Mouse (Mus musculus): ENCODE results near the gene Tbc1d22a.
"Not testable (repeated sequence)": the region's sequence is repeated elsewhere in the genome, so short reads cannot be mapped to it uniquely, and the experiment has no call there.

Gene Tbc1d22a

GRCm38 (mm10) chr15:86213753-86214548, at the start of gene Tbc1d22a:
Gene Tbc1d22a (plus strand): TSS chr15:86214459.
- peak; percentile 90 to 91 for DNase-seq

- no peak for DNase-seq
Measured at GRCm38 (mm10) chr15:86164718-86165345, 49.4 kb upstream of the Tbc1d22a start.

DNA sequence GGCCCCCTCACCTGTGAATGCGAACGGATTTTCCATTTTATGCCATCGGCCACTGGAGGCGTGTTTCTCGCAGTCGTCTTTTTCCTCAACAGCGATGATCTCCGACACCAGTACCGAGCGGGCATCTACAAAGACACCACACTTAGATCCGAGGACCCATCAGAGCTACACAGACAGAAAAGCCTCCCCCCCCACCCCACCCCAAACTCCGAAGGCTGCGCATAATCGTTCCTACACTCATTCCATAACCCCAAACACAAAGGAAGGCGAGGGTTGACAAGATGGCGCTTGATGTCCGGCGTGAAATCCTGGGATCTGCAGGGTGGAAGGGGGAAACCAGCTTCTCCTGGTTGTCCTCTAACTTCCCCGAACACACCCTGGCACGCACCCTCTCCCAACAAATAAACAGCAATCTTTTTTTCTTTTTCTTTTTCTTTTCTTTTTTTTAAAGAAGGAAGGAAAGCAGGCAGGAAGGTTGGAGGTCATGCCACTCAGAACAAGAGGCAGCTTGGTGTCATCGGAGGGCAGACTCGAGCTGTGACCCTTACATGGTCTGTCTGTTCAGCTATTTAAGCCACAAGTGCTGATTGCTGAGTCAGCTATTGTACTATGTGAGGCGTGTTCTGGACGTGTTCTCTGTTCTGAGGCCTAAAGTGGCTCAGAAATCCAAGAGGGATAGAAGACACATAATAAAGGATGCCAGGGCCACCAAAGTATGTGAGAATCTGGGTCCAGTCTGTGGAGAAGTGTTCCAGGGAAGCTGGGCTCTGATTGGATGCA, 48.3 kb upstream of the Tbc1d22a start:
- no peak for DNase-seq

DNA sequence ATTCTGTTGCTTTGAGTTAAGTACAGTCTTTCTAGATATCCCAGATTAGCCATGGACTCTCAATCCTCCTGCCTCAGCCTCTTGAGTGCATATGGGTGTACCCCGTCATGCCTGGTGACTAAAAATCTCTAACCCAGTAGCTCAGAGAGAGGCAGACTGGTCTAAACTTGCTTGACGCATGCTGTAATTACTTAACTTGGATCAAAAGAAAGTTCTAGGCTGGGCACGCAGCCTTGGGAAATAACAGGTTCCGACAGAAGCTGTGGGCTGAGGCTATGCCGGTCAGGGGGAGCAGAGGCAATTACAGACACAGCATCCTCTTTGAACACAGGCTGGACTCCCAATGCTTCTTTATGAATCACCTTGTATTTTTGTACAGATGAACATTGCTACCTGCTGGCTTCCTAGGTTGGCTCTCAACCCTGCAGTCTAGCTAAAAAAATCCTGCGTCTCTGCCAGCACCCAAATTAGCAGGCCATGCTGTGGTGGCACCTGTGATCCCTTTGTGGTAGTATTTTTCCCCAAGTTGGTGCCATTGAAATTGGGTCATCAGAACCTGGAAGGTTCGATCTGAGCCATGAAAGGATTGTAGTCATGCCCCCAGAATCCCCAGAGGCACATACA, 47.1 kb upstream of the Tbc1d22a start:
- no peak for DNase-seq

DNA sequence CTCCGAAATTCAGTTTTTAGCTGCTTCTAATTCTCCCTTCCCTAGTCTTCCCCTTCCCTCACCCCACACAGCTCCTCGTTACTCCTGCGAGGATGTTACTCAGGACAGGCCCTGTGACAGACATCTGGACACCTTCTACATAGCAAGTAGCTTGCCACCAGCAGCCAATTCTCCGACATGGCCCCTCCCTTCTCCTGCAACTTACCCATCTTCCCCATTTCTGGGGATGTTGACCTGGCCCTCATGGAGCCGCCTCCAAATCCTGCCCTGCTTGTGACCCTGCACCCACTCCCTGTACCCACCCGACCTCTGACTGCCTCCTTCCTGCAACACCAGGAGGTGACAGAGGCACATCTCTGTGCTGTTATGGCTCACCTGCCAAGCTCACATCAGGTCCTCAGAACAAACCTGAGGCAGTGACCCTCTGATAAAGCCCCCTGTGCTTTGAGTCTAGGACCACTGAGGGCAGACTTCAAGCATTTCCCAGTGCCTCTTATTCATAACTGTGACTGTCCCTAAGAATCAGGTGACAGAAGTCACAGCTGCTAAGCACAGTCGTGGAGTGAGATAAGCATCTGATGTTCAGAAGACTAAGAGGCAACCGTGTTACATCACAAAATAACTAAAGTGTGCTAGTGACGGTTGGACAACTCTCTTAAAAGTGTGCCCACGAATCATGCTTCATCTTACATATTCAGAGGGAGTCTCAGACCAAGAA, 46.3 kb upstream of the Tbc1d22a start:
- peak; percentile 54 to 66 for DNase-seq

- DNase-seq, result peak; percentile 46 to 55
Measured at GRCm38 (mm10) chr15:86168505-86168867, 45.8 kb upstream of the Tbc1d22a start.

- no peak for DNase-seq
Measured at GRCm38 (mm10) chr15:86168941-86169816, 45.1 kb upstream of the Tbc1d22a start.

GRCm38 (mm10) chr15:86169817-86170110, 44.5 kb upstream of the Tbc1d22a start:
- DNase-seq, result no peak

- peak; percentile 56 to 74 for DNase-seq
Measured at GRCm38 (mm10) chr15:86171316-86171715, 42.9 kb upstream of the Tbc1d22a start.

- DNase-seq, result no peak
Measured at GRCm38 (mm10) chr15:86172124-86172523, 42.1 kb upstream of the Tbc1d22a start.

DNA sequence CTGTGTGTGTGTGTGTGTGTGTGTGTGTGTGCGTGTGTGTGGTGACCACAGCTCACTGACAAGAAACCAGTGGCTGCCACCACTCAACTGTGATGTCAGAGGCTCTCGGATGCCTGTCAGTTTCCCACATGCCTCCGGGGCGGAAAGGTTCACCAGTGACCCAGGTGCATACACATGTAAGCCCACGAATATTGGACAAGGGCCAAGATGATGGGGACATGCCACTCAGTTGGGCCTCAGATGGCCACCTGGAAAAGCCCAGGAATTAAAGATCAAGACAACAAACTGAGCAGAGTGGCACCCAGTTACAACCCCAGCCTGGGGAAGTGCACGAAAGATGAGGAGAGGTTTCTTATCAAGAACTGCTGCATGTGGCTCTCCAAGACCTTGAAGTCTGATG, 41.7 kb upstream of the Tbc1d22a start:
- peak; percentile 42 to 59 for DNase-seq

DNA sequence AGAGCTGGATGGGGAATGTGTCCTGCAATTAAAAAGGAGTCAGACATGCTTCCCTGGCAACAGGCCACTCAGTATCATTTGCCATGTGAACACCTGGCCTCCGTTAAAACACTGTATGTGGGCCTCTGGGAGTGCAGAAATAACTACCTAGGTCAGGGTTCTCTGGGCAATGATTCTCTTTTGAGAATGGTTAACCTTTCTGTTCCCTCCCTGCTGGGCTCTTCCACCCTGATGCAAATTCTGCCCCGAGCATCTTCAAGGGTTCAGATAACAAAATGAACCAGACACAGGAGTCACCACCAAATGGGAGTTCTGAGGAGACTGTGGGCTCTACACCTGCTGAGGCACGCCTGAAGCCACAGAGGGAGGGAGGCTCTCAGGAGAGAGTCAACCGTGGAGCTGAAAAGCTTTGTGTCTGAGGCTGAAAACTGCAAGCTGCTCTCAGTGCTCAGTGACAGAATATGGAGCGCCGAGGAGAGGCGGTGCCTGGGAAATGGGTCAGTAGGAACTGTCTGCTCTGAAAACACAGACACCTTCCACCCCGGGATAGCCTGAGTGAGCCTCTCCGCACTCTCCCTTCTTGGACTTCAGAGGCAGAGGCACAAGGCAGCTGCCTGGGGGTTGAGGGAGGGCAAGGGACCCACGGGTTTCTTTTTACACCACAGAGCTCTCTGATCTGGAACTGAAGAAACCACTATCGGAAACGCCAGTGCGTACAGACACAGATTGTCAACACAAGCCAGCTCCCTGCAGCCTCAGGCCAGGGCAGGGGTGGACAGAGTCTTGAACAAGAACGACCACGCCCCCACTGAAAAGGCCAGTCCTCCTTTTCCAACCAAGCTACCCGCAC, 40.9 kb upstream of the Tbc1d22a start:
- peak; percentile 68 to 79 for DNase-seq

- DNase-seq, result peak; percentile 36 to 63
Measured at GRCm38 (mm10) chr15:86175253-86176050, 38.8 kb upstream of the Tbc1d22a start.

DNA sequence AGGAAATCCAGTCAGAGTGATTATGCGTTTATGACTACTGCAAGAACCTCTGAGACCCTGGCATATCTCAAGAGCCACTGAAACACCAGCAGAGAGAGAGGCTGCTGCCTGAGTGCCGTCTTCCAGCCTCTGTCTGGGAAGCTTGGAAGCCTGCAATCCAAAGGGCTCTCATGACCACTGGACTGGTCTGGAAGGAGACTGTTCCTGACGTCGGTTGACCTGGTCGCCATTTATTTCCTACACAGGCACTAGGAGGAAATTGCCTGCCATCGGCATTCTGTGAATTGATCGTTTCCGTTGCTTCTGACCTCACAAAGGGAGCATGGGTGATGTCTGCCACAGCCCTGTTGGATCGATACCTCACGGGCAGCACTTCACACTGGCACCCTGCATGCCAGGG, 38.1 kb upstream of the Tbc1d22a start:
- no peak for DNase-seq

DNA sequence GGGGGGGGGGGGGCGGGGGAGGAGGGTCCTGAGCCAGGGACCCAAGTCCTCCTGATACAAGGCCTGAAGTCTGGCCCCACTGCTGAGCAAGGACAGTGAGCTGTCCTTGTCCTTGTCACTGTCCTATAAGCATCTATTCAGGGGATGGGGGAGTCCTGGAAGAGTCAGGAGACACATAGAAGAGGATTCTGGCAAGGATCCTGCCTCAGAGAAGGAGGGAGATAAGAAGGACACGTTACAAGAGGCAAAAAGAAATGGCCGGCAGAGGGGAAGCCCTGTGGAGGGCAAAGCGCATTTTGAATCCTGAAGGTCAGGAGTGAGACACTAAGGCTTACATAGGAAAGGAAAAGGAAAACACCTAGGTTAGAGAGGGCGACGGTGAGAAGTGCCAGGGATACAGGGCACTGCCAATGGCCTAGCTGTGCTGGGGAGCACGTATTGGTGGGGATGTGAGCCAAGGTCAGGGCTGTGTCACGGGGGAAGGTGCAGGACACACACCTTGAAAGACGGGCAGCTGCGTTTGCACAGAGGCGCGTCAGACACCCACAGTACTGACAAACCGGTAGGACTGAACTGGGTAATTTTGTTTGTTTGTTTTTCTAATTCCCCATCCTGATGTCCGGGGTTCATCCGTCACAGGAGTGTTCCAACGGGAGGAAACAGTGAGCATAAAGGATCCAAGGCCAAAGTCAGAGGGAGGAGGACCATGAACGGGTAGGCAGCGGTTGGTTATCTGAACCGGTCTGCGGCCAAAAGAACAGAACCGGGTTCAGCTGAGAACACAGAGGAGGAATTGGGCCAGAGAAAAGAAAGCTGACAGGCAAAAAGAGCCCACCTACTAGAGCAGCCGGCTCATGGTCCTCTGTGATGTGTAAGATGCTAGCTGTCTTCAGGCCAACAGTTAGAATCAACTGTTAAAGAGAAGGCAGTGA, 37.2 kb upstream of the Tbc1d22a start:
- no peak for DNase-seq

- DNase-seq, result not testable (repeated sequence)
Measured at GRCm38 (mm10) chr15:86177703-86178251, 36.5 kb upstream of the Tbc1d22a start.

- DNase-seq, result no peak
Measured at GRCm38 (mm10) chr15:86178594-86178993, 35.7 kb upstream of the Tbc1d22a start.

- DNase-seq, result peak in 1 of 2 experiments; percentile 65
Measured at GRCm38 (mm10) chr15:86180427-86180826, 33.8 kb upstream of the Tbc1d22a start.

Measured in thymus, postnatal 36 days (tissue).